Comparison of ENCODE assay signal across 10 mouse cellular contexts in genomic region chr4:46144323-46144722, GRCm38 (mm10). TPM values are rescaled to one million over a fixed set of nuclear protein-coding genes. Genes with fewer than 3 reads are reported as not detected.
DNase-seq lines count a peak whose midpoint lies in the region.
"Had no signal": no experiment of that assay in that cellular context is flagged by ENCODE, and none has a peak within 500 bp of the region (broad histone marks: within the 10 kb centered on the region; RNA-seq: fewer than 3 reads in every experiment).

No protein-coding gene starts in this region.

- peaks cover 9% of the 10 kb centered on the region for H3K4me1 ChIP-seq in limb, embryonic 10.5 days

- H3K9me3 ChIP-seq in limb, embryonic 10.5 days (replicated peaks), result no peaks in the 10 kb centered on the region
- H3K9me3 ChIP-seq: forebrain, embryonic 12.5 days; megakaryocyte, embryonic 14.5 days had no signal

- no peak overlapping the region for H3K27ac ChIP-seq in limb, embryonic 10.5 days
- H3K27ac ChIP-seq: forebrain, embryonic 12.5 days had no signal

- DNase-seq in kidney, postnatal 10 days, result peak; percentile 20
- DNase-seq in kidney, adult 9 months, result no peak
- peak; percentile 37 for DNase-seq in CD4-positive helper T cell, adult 2 months (ENCODE audit: low read depth, low spot score)
- peak; percentile 39 for DNase-seq in T-cell, adult 2 months (ENCODE audit: low spot score)
- peak; percentile 39 for DNase-seq in limb, embryonic 10.5 days (ENCODE audit: low spot score)
- no peak for DNase-seq in MN1 (ENCODE audit: low spot score)
- no peak for DNase-seq in frontal cortex, postnatal 25 days (ENCODE audit: low spot score in 2 of 2)
- no peak for DNase-seq in heart, adult 8-10 months (ENCODE audit: low spot score)

- peaks cover 60% of the 10 kb centered on the region for H3K36me3 ChIP-seq in limb, embryonic 10.5 days

- H3K27me3 ChIP-seq in limb, embryonic 10.5 days (ENCODE audit: low read depth, poor library complexity, severe bottlenecking), result no peaks in the 10 kb centered on the region
- H3K27me3 ChIP-seq: forebrain, embryonic 12.5 days; megakaryocyte, embryonic 14.5 days had no signal

- 77% methylated on average over 3 of the region's 3 CpGs for WGBS in limb, embryonic 10.5 days

- H3K4me3 ChIP-seq in limb, embryonic 10.5 days, result no peak overlapping the region
- H3K4me3 ChIP-seq: forebrain, embryonic 12.5 days; megakaryocyte, embryonic 14.5 days had no signal

RNA-seq across cellular contexts. Expression of gene Tstd2, which starts 5.8 kb away (rescaled TPM):
- polyA plus RNA-seq in limb, embryonic 10.5 days (2016; fragmentation: Nextera tagmentation; extraction: Ambion mirVana), result 65.8 and 72.8 TPM in 2 replicates
- total RNA-seq in heart, adult 8-10 months (2022), result 10 to 100 TPM; 12.9 to 19.4 (median 14.8) TPM

RNA-seq across cellular contexts. Expression of gene Ncbp1, which starts 5.9 kb away (rescaled TPM):
- polyA plus RNA-seq in limb, embryonic 10.5 days (2016; fragmentation: Nextera tagmentation; extraction: Ambion mirVana), result 118 and 129 TPM in 2 replicates
- 10 to 100 TPM; 18.0 to 19.6 (median 19.1) TPM for total RNA-seq in heart, adult 8-10 months (2022)

RNA-seq across cellular contexts. Expression of gene Xpa, which starts 51.8 kb away (rescaled TPM):
- polyA plus RNA-seq in limb, embryonic 10.5 days (2016; fragmentation: Nextera tagmentation; extraction: Ambion mirVana), result 18.4 and 24.1 TPM in 2 replicates
- 1 to 10 TPM; 6.1 to 9.6 (median 6.8) TPM for total RNA-seq in heart, adult 8-10 months (2022)

Comparison
In these comparisons a context has a peak if more than half of its experiments do, and no peak if none do; other contexts are left out.
1. DNase-seq: peak in kidney, postnatal 10 days (single experiment), CD4-positive helper T cell, adult 2 months (single experiment), T-cell, adult 2 months (single experiment) and limb, embryonic 10.5 days (single experiment); none in kidney, adult 9 months (single experiment), MN1 (single experiment), frontal cortex, postnatal 25 days (0 of 2) and heart, adult 8-10 months (single experiment).